ENCODE assay signal across 8 mouse cellular contexts in genomic region chr16:38483582-38484309, GRCm38 (mm10). TPM values are rescaled to one million over a fixed set of nuclear protein-coding genes. Genes with fewer than 3 reads are reported as not detected.
DNase-seq lines count a peak whose midpoint lies in the region; ATAC-seq and TF ChIP-seq lines count a peak whose summit lies in the region.

No protein-coding gene starts in this region.

- H3K27me3 ChIP-seq in spleen, adult 2 months (ENCODE audit: control insufficient read depth, insufficient read depth, low read length) = no peaks in the 10 kb centered on the region
- H3K27me3 ChIP-seq in heart, embryonic 14.5 days (ENCODE audit: control insufficient read depth, insufficient read depth, low read length) = no peaks in the 10 kb centered on the region
- peaks cover 35% of the 10 kb centered on the region for H3K27me3 ChIP-seq in limb, embryonic 12.5 days
- peaks cover 4% of the 10 kb centered on the region; the same call in 1 of the 2 replicates for H3K27me3 ChIP-seq in midbrain, embryonic 16.5 days (ENCODE audit: control insufficient read depth, insufficient read depth, low read depth, low read length)

- ATAC-seq in heart, embryonic 14.5 days (ENCODE audit: insufficient number of reproducible peaks, insufficient read depth, low FRiP score, low read depth) = no peak
- ATAC-seq in limb, embryonic 12.5 days (ENCODE audit: insufficient number of reproducible peaks, insufficient read depth, low FRiP score, low TSS enrichment, low read depth) = no peak
- peak; percentile 17; the same call in 1 of the 2 replicates for ATAC-seq in midbrain, embryonic 16.5 days

- H3K9ac ChIP-seq in heart, embryonic 14.5 days (ENCODE audit: low read length) = 0 out of 2 replicates have a peak overlapping the region, but pooled peaks have one; percentile 46
- H3K9ac ChIP-seq in limb, embryonic 12.5 days (replicated peaks) = 0 out of 2 replicates have a peak overlapping the region, but pooled peaks have one; percentile 23
- H3K9ac ChIP-seq in midbrain, embryonic 16.5 days (ENCODE audit: low read depth, low read length) = no peak overlapping the region

- no peak for TF ChIP-seq CTCF in spleen, adult 2 months (IDR thresholded peaks at IDR 0.05; ENCODE audit: extremely low read depth, insufficient read depth, insufficient read length, insufficient replicate concordance)

- WGBS in spleen, adult 2 months = 24% methylated on average over 39 of the region's 42 CpGs
- WGBS in heart, embryonic 14.5 days = 24% methylated on average over 42 of the region's 42 CpGs
- WGBS in limb, embryonic 12.5 days = 30% methylated on average over 42 of the region's 42 CpGs
- WGBS in midbrain, embryonic 16.5 days = 47% methylated on average over 38 of the region's 42 CpGs

- DNase-seq in spleen, adult 2 months (ENCODE audit: low read depth in 1 of 2, low spot score in 2 of 2) = peak in 1 of 2 experiments; percentile 22
- DNase-seq in spleen, adult 12 weeks (ENCODE audit: low spot score) = no peak
- no peak for DNase-seq in urinary bladder, adult 2 months (ENCODE audit: low spot score)
- DNase-seq in right cerebral cortex, postnatal 25 days = no peak
- no peak for DNase-seq in embryo, embryonic 11 days

- peak overlapping the region; percentile 61 for H3K4me3 ChIP-seq in spleen, adult 2 months (ENCODE audit: extremely low read depth, insufficient read depth, insufficient read length)
- peak overlapping the region; percentile 35 to 41 for H3K4me3 ChIP-seq in heart, embryonic 14.5 days (ENCODE audit: control insufficient read depth in 1 of 2, insufficient read depth in 1 of 2, low read depth in 1 of 2, low read length in 2 of 2)
- H3K4me3 ChIP-seq in limb, embryonic 12.5 days (replicated peaks) = peak overlapping the region; percentile 38
- H3K4me3 ChIP-seq in midbrain, embryonic 16.5 days (ENCODE audit: low read depth, low read length) = peak overlapping the region; percentile 33

- no peak overlapping the region for H3K27ac ChIP-seq in spleen, adult 2 months (ENCODE audit: insufficient read depth, low read length)
- no peak overlapping the region for H3K27ac ChIP-seq in heart, embryonic 14.5 days (replicated peaks in 1 of 2; ENCODE audit: control insufficient read depth in 1 of 2, insufficient read depth in 1 of 2, low read depth in 2 of 2, low read length in 2 of 2)
- no peak overlapping the region for H3K27ac ChIP-seq in limb, embryonic 12.5 days
- H3K27ac ChIP-seq in midbrain, embryonic 16.5 days (ENCODE audit: low read length) = no peak overlapping the region

- no peaks in the 10 kb centered on the region for H3K4me1 ChIP-seq in spleen, adult 2 months (ENCODE audit: control insufficient read depth, insufficient read depth, insufficient read length)
- peaks cover 2 to 4% of the 10 kb centered on the region in 2 experiments; a peak in 1 of 4 replicates for H3K4me1 ChIP-seq in heart, embryonic 14.5 days (ENCODE audit: control insufficient read depth in 2 of 2, insufficient read depth in 2 of 2, low read length in 2 of 2)
- peaks cover 11% of the 10 kb centered on the region; the same call in 1 of the 2 replicates for H3K4me1 ChIP-seq in limb, embryonic 12.5 days (replicated peaks)
- no peaks in the 10 kb centered on the region for H3K4me1 ChIP-seq in midbrain, embryonic 16.5 days (ENCODE audit: control insufficient read depth, insufficient read depth, low read length)

- H3K36me3 ChIP-seq in spleen, adult 2 months (ENCODE audit: control insufficient read depth, insufficient read depth, low read length) = no peaks in the 10 kb centered on the region
- no peaks in the 10 kb centered on the region for H3K36me3 ChIP-seq in heart, embryonic 14.5 days (ENCODE audit: control insufficient read depth, insufficient read depth, low read length)
- H3K36me3 ChIP-seq in limb, embryonic 12.5 days = no peaks in the 10 kb centered on the region
- no peaks in the 10 kb centered on the region for H3K36me3 ChIP-seq in midbrain, embryonic 16.5 days (ENCODE audit: control insufficient read depth, insufficient read depth, low read length)

- TF ChIP-seq POLR2A in spleen, adult 2 months (IDR thresholded peaks at IDR 0.05; ENCODE audit: low read depth, low read length) = no peak

- H3K9me3 ChIP-seq in heart, embryonic 14.5 days (ENCODE audit: control insufficient read depth, low read length) = peaks cover 4% of the 10 kb centered on the region; the same call in 1 of the 2 replicates
- no peaks in the 10 kb centered on the region for H3K9me3 ChIP-seq in limb, embryonic 12.5 days
- no peaks in the 10 kb centered on the region for H3K9me3 ChIP-seq in midbrain, embryonic 16.5 days (replicated peaks; ENCODE audit: control insufficient read depth, low read length, poor library complexity, severe bottlenecking)

- peak overlapping the region; percentile 76 for H3K4me2 ChIP-seq in heart, embryonic 14.5 days (ENCODE audit: low read length)
- H3K4me2 ChIP-seq in limb, embryonic 12.5 days = peak overlapping the region; percentile 63
- H3K4me2 ChIP-seq in midbrain, embryonic 16.5 days (ENCODE audit: low read length) = peak overlapping the region; percentile 51

RNA-seq across cellular contexts. Expression of gene Cd80, which starts 28.4 kb away (rescaled TPM):
- 1.8 and 2.0 TPM in 2 replicates for polyA plus RNA-seq in spleen, adult 2 months (2012; rRNA removed)
- polyA plus RNA-seq in heart, embryonic 14.5 days (2014; fragmentation: Nextera tagmentation; extraction: Ambion mirVana) = 0.38 and 0.73 TPM in 2 replicates
- 0.38 and 0.41 TPM in 2 replicates for polyA plus RNA-seq in limb, embryonic 12.5 days (2016; fragmentation: Nextera tagmentation; extraction: Ambion mirVana)
- 0.46 and 0.61 TPM in 2 replicates for polyA plus RNA-seq in midbrain, embryonic 16.5 days (2015; fragmentation: Nextera tagmentation; extraction: Ambion mirVana)
- polyA plus RNA-seq in urinary bladder, adult 2 months (2012; rRNA removed) = 1.8 and 2.4 TPM in 2 replicates

RNA-seq across cellular contexts. Expression of gene Adprh, which starts 31.2 kb away (rescaled TPM):
- polyA plus RNA-seq in spleen, adult 2 months (2012; rRNA removed) = 39.9 and 47.4 TPM in 2 replicates
- 78.7 and 90.5 TPM in 2 replicates for polyA plus RNA-seq in heart, embryonic 14.5 days (2014; fragmentation: Nextera tagmentation; extraction: Ambion mirVana)
- polyA plus RNA-seq in limb, embryonic 12.5 days (2016; fragmentation: Nextera tagmentation; extraction: Ambion mirVana) = 142 and 147 TPM in 2 replicates
- polyA plus RNA-seq in midbrain, embryonic 16.5 days (2015; fragmentation: Nextera tagmentation; extraction: Ambion mirVana) = 160 and 164 TPM in 2 replicates
- polyA plus RNA-seq in urinary bladder, adult 2 months (2012; rRNA removed) = 44.3 and 44.8 TPM in 2 replicates

RNA-seq across cellular contexts. Expression of gene Timmdc1, which starts 38.7 kb away (rescaled TPM):
- 7.8 and 14.8 TPM in 2 replicates for polyA plus RNA-seq in spleen, adult 2 months (2012; rRNA removed)
- 34.4 and 35.8 TPM in 2 replicates for polyA plus RNA-seq in heart, embryonic 14.5 days (2014; fragmentation: Nextera tagmentation; extraction: Ambion mirVana)
- polyA plus RNA-seq in limb, embryonic 12.5 days (2016; fragmentation: Nextera tagmentation; extraction: Ambion mirVana) = 27.4 and 30.8 TPM in 2 replicates
- polyA plus RNA-seq in midbrain, embryonic 16.5 days (2015; fragmentation: Nextera tagmentation; extraction: Ambion mirVana) = 33.4 and 34.6 TPM in 2 replicates
- polyA plus RNA-seq in urinary bladder, adult 2 months (2012; rRNA removed) = 14.7 and 15.9 TPM in 2 replicates

RNA-seq across cellular contexts. Expression of gene Pla1a, which starts 50.8 kb away (rescaled TPM):
- polyA plus RNA-seq in spleen, adult 2 months (2012; rRNA removed) = 0.54 and 0.88 TPM in 2 replicates
- polyA plus RNA-seq in heart, embryonic 14.5 days (2014; fragmentation: Nextera tagmentation; extraction: Ambion mirVana) = 1.3 and 1.8 TPM in 2 replicates
- polyA plus RNA-seq in limb, embryonic 12.5 days (2016; fragmentation: Nextera tagmentation; extraction: Ambion mirVana) = 0.10 and 0.31 TPM in 2 replicates
- 0.36 and 0.68 TPM in 2 replicates for polyA plus RNA-seq in midbrain, embryonic 16.5 days (2015; fragmentation: Nextera tagmentation; extraction: Ambion mirVana)
- polyA plus RNA-seq in urinary bladder, adult 2 months (2012; rRNA removed) = 12.7 and 13.8 TPM in 2 replicates
